Mouse (Mus musculus): Measurements from ENCODE around the gene Foxd3. TPM values are rescaled to one million over a fixed set of nuclear protein-coding genes. Genes with fewer than 3 reads are reported as not detected.
"Not testable (repeated sequence)": the region's sequence is repeated elsewhere in the genome, so short reads cannot be mapped to it uniquely, and the experiment has no call there.

Foxd3 gene
- 1.4 and 1.5 TPM in 2 replicates for polyA plus RNA-seq (2015; fragmentation: Nextera tagmentation; extraction: Ambion mirVana)

GRCm38 (mm10) chr4:99655937-99656604 lies at the start of gene Foxd3:
Foxd3 (plus strand) TSS chr4:99656299.
- Histone ChIP-seq H3K36me3 (ENCODE audit: control insufficient read depth, insufficient read depth, low read length) (no peaks in the 10 kb centered on the region), H3K4me3 (ENCODE audit: low read length) (peak within 1 kb of the TSS; percentile 39), H3K4me1 (ENCODE audit: control insufficient read depth, insufficient read depth, low read depth, low read length) (peaks cover 10% of the 10 kb centered on the region), H3K9ac (ENCODE audit: low read depth, low read length) (peak within 1 kb of the TSS; percentile 17), H3K4me2 (ENCODE audit: low read length) (peak within 1 kb of the TSS; percentile 45), H3K27ac (ENCODE audit: low read depth, low read length) (peak within 1 kb of the TSS; percentile 51; the same call in 1 of the 2 replicates), H3K9me3 (ENCODE audit: control insufficient read depth, low read length) (no peaks in the 10 kb centered on the region), H3K27me3 (replicated peaks; ENCODE audit: control insufficient read depth, insufficient read depth, low read length) (peaks cover 29% of the 10 kb centered on the region)
- ATAC-seq = peak; percentile 56
- WGBS = 1% methylated on average over 60 of the region's 62 CpGs

- Histone ChIP-seq H3K4me1 (ENCODE audit: control insufficient read depth, insufficient read depth, low read depth, low read length) (no peaks in the 10 kb centered on the region), H3K9me3 (ENCODE audit: control insufficient read depth, low read length) (no peaks in the 10 kb centered on the region), H3K27ac (ENCODE audit: low read depth, low read length) (no peak overlapping the region), H3K36me3 (ENCODE audit: control insufficient read depth, insufficient read depth, low read length) (no peaks in the 10 kb centered on the region), H3K4me3 (ENCODE audit: low read length) (no peak overlapping the region), H3K27me3 (replicated peaks; ENCODE audit: control insufficient read depth, insufficient read depth, low read length) (no peaks in the 10 kb centered on the region), H3K9ac (ENCODE audit: low read depth, low read length) (no peak overlapping the region), H3K4me2 (ENCODE audit: low read length) (no peak overlapping the region)
- no peak for ATAC-seq
- 89% methylated on average over 10 of the region's 10 CpGs for WGBS
These were observed 43.9 kb upstream of the Foxd3 start for GRCm38 (mm10) chr4:99612156-99612555.

GRCm38 (mm10) chr4:99612609-99613350 lies 43.3 kb upstream of the Foxd3 start:
- ATAC-seq = no peak
- Histone ChIP-seq H3K36me3 (ENCODE audit: control insufficient read depth, insufficient read depth, low read length) (no peaks in the 10 kb centered on the region), H3K27ac (ENCODE audit: low read depth, low read length) (no peak overlapping the region), H3K27me3 (replicated peaks; ENCODE audit: control insufficient read depth, insufficient read depth, low read length) (no peaks in the 10 kb centered on the region), H3K4me1 (ENCODE audit: control insufficient read depth, insufficient read depth, low read depth, low read length) (no peaks in the 10 kb centered on the region), H3K4me3 (ENCODE audit: low read length) (no peak overlapping the region), H3K4me2 (ENCODE audit: low read length) (no peak overlapping the region), H3K9me3 (ENCODE audit: control insufficient read depth, low read length) (no peaks in the 10 kb centered on the region), H3K9ac (ENCODE audit: low read depth, low read length) (no peak overlapping the region)
- 75% methylated on average over 12 of the region's 12 CpGs for WGBS

- ATAC-seq = no peak
- H3K27me3 ChIP-seq (replicated peaks; ENCODE audit: control insufficient read depth, insufficient read depth, low read length) = peaks cover 4% of the 10 kb centered on the region; the same call in 1 of the 2 replicates
These were observed 29.9 kb upstream of the Foxd3 start for GRCm38 (mm10) chr4:99626047-99626844.

GRCm38 (mm10) chr4:99627057-99627456 lies 29.0 kb upstream of the Foxd3 start:
- H3K36me3 ChIP-seq (ENCODE audit: control insufficient read depth, insufficient read depth, low read length) = no peaks in the 10 kb centered on the region
- 71% methylated on average over 13 of the region's 13 CpGs for WGBS
- peaks cover 4% of the 10 kb centered on the region; the same call in 1 of the 2 replicates for H3K4me1 ChIP-seq (ENCODE audit: control insufficient read depth, insufficient read depth, low read depth, low read length)
- no peaks in the 10 kb centered on the region for H3K9me3 ChIP-seq (ENCODE audit: control insufficient read depth, low read length)
- ATAC-seq = no peak
- H3K4me2 ChIP-seq (ENCODE audit: low read length) = no peak overlapping the region
- H3K27ac ChIP-seq (ENCODE audit: low read depth, low read length) = no peak overlapping the region
- no peak overlapping the region for H3K9ac ChIP-seq (ENCODE audit: low read depth, low read length)
- H3K27me3 ChIP-seq (replicated peaks; ENCODE audit: control insufficient read depth, insufficient read depth, low read length) = peaks cover 4% of the 10 kb centered on the region; the same call in 1 of the 2 replicates
- H3K4me3 ChIP-seq (ENCODE audit: low read length) = no peak overlapping the region

More at GRCm38 (mm10) chr4:99626047-99626844, 29.9 kb upstream of the Foxd3 start:
- no peak overlapping the region for H3K9ac ChIP-seq (ENCODE audit: low read depth, low read length)
- no peak overlapping the region for H3K27ac ChIP-seq (ENCODE audit: low read depth, low read length)
- no peaks in the 10 kb centered on the region for H3K9me3 ChIP-seq (ENCODE audit: control insufficient read depth, low read length)
- H3K4me1 ChIP-seq (ENCODE audit: control insufficient read depth, insufficient read depth, low read depth, low read length) = peaks cover 4% of the 10 kb centered on the region; the same call in 1 of the 2 replicates
- no peaks in the 10 kb centered on the region for H3K36me3 ChIP-seq (ENCODE audit: control insufficient read depth, insufficient read depth, low read length)
- 9% methylated on average over 21 of the region's 24 CpGs for WGBS
- H3K4me3 ChIP-seq (ENCODE audit: low read length) = no peak overlapping the region
- peak overlapping the region; percentile 48 for H3K4me2 ChIP-seq (ENCODE audit: low read length)

GRCm38 (mm10) chr4:99636038-99636437 lies 20.1 kb upstream of the Foxd3 start:
- no peak overlapping the region for H3K4me2 ChIP-seq (ENCODE audit: low read length)
- no peaks in the 10 kb centered on the region for H3K36me3 ChIP-seq (ENCODE audit: control insufficient read depth, insufficient read depth, low read length)
- WGBS = 87% methylated on average over 4 of the region's 4 CpGs
- no peak overlapping the region for H3K4me3 ChIP-seq (ENCODE audit: low read length)
- no peaks in the 10 kb centered on the region for H3K4me1 ChIP-seq (ENCODE audit: control insufficient read depth, insufficient read depth, low read depth, low read length)
- H3K9ac ChIP-seq (ENCODE audit: low read depth, low read length) = no peak overlapping the region
- no peaks in the 10 kb centered on the region for H3K27me3 ChIP-seq (replicated peaks; ENCODE audit: control insufficient read depth, insufficient read depth, low read length)
- no peak overlapping the region for H3K27ac ChIP-seq (ENCODE audit: low read depth, low read length)
- no peak for ATAC-seq
- H3K9me3 ChIP-seq (ENCODE audit: control insufficient read depth, low read length) = no peaks in the 10 kb centered on the region

- Histone ChIP-seq H3K27ac (ENCODE audit: low read depth, low read length) (no peak overlapping the region), H3K4me1 (ENCODE audit: control insufficient read depth, insufficient read depth, low read depth, low read length) (no peaks in the 10 kb centered on the region), H3K9ac (ENCODE audit: low read depth, low read length) (no peak overlapping the region), H3K4me2 (ENCODE audit: low read length) (no peak overlapping the region), H3K9me3 (ENCODE audit: control insufficient read depth, low read length) (no peaks in the 10 kb centered on the region), H3K36me3 (ENCODE audit: control insufficient read depth, insufficient read depth, low read length) (no peaks in the 10 kb centered on the region), H3K27me3 (replicated peaks; ENCODE audit: control insufficient read depth, insufficient read depth, low read length) (no peaks in the 10 kb centered on the region), H3K4me3 (ENCODE audit: low read length) (no peak overlapping the region)
- 91% methylated on average over 4 of the region's 4 CpGs for WGBS
- ATAC-seq = no peak
These were observed 19.4 kb upstream of the Foxd3 start for GRCm38 (mm10) chr4:99636711-99637110.

GRCm38 (mm10) chr4:99640619-99641018 lies 15.5 kb upstream of the Foxd3 start:
- H3K27me3 ChIP-seq (replicated peaks; ENCODE audit: control insufficient read depth, insufficient read depth, low read length); H3K9me3 ChIP-seq (ENCODE audit: control insufficient read depth, low read length); H3K4me3 ChIP-seq (ENCODE audit: low read length); H3K36me3 ChIP-seq (ENCODE audit: control insufficient read depth, insufficient read depth, low read length); H3K27ac ChIP-seq (ENCODE audit: low read depth, low read length); H3K4me1 ChIP-seq (ENCODE audit: control insufficient read depth, insufficient read depth, low read depth, low read length); ATAC-seq; H3K9ac ChIP-seq (ENCODE audit: low read depth, low read length); H3K4me2 ChIP-seq (ENCODE audit: low read length): not testable (repeated sequence)
- WGBS = 94% methylated on average over 5 of the region's 5 CpGs

GRCm38 (mm10) chr4:99641920-99642319 lies 14.2 kb upstream of the Foxd3 start:
- no peaks in the 10 kb centered on the region for H3K4me1 ChIP-seq (ENCODE audit: control insufficient read depth, insufficient read depth, low read depth, low read length)
- H3K27ac ChIP-seq (ENCODE audit: low read depth, low read length) = no peak overlapping the region
- no peak for ATAC-seq
- no peaks in the 10 kb centered on the region for H3K36me3 ChIP-seq (ENCODE audit: control insufficient read depth, insufficient read depth, low read length)
- peaks cover 10% of the 10 kb centered on the region for H3K27me3 ChIP-seq (replicated peaks; ENCODE audit: control insufficient read depth, insufficient read depth, low read length)
- no peak overlapping the region for H3K4me3 ChIP-seq (ENCODE audit: low read length)
- no peaks in the 10 kb centered on the region for H3K9me3 ChIP-seq (ENCODE audit: control insufficient read depth, low read length)
- no peak overlapping the region for H3K4me2 ChIP-seq (ENCODE audit: low read length)
- no peak overlapping the region for H3K9ac ChIP-seq (ENCODE audit: low read depth, low read length)
- 35% methylated on average over 3 of the region's 3 CpGs for whole genome bisulfite sequencing
